Mouse (Mus musculus) A20 (cell line): ENCODE measurements around the gene Prss22.
"Not testable (repeated sequence)": the region's sequence is repeated elsewhere in the genome, so short reads cannot be mapped to it uniquely, and the experiment has no call there.

ENCODE experiments used
- DNase-seq: peaks from one replicate; pipeline ENCODE4 v3.0.0-alpha.2; 2011; ENCODE audit warnings: low read depth, low spot score

The Prss22 gene

DNA sequence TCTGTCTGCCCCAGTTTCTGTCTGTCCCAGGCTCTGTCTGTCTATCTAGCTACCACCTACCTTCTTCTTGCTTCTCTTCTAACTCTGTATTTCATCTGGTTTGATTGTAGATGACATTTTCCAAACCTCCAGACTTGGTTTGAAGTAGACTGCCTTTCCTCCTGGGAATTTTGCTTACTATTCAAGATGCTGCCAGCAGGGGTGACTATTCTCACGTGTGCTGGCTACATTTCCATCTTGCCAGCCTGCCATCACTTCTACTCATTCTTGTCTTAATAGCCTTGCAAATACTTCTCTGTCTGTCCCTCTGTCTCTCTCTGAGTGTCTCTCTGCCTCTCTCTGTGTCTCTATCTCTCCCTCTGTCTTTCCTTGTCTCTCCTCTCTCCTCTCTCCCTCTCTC, 2.5 kb downstream of the Prss22 start:
- DNase-seq, result no peak

DNA sequence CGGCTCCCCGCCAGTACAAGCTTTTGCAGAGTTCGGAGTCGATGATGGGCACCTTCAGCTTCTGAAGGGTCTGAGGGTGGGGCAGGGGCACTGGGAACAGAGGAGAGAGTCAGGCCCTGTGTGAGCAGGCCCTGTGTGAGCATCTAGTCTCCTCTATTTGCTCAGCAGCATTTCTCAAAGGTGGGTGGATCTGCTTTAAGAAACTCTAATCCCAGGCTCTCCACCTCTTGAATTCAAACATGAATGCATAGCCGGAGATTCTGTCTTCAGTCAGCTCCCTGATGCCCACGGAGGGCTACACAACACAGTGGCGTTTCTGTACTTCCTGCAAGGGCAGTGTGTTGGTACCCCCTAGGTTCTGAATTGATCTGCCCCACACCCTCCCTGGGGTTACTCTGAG, 3.2 kb downstream of the Prss22 start:
- DNase-seq, result no peak

DNA sequence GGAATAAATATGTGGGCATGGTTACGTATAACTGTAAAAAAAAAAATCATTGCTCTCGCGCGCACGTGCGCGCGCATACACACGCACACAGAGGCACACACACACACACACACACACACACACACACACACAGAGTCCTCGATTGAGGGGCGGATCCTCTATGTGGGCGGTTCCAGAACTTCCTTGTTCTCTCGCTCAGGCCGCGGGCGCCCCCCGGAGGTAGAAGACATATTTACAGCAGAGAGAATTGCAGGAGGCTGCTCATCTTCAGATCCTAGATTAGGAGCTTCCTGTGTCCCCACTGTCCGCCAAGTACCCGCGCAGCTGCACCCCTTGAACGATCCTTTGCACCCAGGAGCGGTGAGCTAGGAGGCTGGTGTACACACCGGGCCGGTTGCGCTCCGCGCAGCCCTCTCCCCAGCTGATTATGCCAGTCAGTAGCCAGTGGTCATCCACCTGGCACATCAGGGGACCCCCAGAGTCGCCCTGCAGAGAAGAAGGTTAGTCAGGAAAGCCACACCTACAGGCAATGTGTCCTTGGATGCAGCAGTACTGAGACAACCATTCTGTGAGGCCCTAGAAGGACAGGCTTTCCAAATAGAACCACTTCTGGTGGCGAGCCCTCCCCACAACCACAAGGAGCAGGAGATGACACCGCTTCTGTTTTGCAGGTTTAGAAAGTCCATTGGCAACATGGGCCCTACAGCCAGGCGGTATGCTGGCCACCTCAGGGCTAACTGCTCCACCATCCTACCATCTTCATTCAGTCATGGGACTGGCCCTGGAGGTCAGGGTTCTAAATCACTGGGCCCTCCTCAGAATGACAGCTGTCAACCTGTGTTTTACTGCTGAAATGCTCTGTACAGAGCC, 4.1 kb downstream of the Prss22 start:
- peak; percentile 89 for DNase-seq

DNA sequence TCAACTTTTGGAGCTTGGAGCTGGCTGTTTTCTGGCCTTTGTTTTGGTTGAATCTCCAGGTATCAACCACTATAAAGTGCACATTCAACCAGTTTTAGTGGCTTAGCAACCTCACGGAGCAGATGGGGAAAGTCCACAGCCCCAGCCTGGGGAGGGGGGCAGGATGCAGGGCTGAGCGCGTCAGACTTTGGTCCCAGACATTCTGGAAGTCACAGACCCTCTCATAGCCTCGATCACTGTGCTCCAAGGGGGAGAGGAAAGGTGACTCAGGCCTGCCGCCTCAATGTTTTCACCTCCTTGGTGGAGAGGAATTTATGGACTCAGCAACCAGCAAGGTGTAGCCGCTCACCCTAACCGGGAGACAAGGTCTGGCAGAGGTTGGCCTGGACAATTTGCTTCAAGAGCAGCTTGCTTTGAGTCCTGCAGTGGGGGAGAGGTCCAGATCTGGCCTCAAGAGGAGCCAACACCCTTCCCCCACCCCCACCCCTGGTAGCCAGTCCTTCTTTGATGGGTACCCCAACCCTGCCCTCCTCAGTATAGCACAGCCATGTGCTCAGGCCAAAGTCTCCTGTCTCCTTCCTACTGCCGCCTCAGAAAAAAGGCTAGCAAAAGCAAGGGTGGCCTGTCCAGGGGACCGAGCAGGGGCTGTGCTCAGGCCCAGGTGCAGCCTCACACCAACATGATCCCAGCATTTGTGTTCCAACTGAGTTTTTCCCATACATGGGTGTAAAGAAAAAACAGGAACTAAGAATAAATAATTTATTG, 4.9 kb downstream of the Prss22 start:
- DNase-seq, result no peak

DNA sequence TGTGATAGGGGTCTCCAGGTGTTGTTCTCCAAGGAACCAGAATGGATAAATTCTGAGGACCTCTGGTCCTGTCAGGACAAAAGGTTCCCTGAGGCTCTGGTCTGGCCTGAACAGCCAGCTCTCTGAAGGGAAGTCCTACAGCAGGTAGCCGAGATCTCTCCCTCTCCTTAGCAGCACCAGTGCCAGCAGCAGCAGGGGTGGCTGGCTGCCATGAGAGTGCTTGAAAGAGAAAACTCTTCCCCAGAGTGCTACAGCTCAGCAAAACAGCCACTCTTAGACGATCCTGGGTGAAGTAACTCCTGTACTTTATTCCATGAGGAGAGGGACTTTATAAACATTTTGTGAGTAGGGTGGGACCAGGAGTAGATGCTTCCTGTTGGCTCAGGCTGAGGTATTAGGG, 8.1 kb downstream of the Prss22 start:
- DNase-seq, result no peak

DNA sequence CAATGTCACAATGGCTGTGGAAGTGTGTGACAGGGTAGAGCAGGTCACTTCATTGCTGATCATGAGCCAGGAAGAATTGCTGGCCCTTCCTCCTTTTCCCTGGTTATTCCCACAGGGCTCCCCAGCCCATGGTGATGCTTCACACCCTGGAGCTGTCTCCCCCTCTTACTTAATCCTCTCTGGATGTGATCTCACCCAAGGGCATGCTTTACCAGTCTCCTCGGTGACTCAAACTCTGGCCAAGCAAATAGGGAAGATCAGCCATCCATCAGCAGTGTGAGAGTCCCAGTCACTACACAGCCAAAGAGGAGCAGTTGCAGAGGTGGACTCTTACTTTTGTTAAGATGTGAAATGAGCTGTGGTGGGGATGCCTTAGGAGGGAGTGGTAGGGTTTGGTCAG, 12.9 kb downstream of the Prss22 start:
- no peak for DNase-seq

DNA sequence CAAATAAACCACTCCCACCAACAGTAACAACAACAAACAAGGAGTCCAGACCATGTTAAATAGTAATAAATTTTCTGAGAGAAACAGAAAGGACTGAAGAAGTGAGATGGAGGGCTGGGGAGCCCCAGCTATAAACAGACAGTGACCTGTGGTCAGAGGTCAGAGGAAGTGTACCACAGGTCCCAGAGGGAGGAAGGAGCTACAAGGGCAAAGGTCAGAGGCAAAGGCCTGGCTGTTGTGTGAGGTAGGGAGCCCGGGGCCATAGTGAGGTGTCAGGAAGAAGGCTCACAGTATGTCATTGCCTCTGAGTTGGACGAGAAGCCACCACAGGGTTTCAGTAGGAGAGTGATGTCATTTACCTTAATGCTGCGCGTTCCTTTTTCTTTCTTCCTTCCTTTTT, 15.0 kb downstream of the Prss22 start:
- peak; percentile 13 for DNase-seq

DNA sequence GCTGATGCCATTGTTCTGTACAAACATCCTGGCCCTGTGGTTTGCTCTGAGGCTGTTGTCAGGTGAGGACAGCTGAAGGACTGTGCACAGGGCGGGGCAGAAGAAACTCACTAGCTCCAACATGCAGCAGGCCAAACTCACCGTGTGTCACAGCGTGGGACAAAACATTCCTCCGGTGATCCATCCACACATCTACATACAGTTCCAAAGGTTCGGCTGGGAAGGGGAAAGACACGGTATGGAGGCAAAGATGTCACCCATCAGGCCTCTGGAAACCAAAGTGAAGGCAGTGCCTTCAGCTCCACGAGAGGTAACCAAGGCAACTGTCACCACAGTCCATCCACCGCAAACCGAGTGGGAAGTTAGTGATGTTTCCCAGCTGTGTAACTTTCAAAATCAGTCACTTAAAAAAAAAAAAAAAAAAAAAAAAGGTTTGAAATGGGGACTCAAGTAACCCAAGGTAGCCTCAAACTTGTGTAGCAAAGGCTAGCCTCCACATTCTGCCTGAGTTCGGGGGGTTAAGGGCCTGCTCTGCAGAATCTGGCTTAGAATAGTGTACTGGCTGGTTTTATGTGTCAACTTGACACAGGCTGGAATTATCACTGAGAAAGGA, 17.5 kb downstream of the Prss22 start, which contains the start of gene Prss30:
Prss30 (minus strand) TSS at position 270 of the 613 bp plus-strand sequence.
- DNase-seq, result no peak

DNA sequence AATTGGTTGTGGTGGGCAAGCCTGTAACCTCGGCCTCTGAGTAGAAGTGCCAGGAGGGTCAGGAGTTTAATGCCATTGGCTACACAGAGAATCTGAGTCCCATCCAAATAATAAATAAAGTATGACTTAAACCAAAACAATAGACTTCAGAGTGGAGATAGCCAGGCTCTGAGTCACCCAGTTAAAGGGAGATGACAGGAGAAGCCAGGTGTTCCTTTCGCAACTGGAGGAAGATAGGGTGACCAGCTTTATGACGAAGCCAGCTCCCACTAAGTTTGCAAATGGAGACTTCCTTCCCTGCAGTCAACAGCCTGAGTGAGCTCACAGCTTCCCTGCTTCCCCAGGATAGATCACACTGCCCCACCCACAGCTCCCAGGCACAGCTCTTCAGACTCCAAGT, 18.4 kb downstream of the Prss22 start:
- no peak for DNase-seq

DNA sequence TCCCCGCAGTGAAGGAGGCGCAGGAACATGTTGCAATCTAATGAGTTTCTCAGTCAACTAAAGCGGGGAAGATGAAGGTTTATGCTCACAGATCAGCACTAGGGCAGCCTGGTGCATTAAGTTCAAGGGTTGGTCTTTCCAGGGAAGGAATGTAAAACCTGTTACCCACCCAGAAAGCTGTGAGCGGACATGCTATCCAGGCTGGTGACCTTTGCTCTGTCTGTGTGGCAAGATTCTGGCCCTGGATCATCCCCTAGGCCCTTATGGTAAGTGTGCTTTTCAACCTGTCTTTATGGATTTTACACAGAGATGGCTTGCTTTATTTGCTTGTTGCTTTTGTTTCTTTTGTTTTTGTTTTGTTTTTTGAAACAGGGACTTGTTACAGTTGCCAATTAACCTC, 21.2 kb downstream of the Prss22 start:
- DNase-seq, result no peak

DNA sequence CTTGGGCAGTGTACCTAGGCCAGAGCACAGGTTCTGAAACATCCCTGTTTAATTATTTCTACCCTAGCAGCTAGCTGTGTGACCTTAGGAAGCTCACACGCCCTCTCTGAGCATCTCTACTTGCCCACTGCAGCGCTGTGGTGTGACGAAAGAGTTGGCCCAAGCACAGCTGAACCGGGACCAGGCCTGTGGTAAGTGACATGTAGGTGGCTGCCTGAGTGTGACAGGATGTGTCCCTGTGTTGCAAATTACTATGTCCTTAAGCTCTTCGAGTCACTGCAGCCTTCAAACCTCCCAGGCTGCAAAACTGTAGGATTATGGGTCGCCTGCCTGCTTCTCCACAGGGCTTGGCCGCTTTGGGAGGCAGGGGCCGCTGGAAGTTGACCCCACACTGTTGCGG, 26.6 kb downstream of the Prss22 start:
- DNase-seq, result no peak

DNA sequence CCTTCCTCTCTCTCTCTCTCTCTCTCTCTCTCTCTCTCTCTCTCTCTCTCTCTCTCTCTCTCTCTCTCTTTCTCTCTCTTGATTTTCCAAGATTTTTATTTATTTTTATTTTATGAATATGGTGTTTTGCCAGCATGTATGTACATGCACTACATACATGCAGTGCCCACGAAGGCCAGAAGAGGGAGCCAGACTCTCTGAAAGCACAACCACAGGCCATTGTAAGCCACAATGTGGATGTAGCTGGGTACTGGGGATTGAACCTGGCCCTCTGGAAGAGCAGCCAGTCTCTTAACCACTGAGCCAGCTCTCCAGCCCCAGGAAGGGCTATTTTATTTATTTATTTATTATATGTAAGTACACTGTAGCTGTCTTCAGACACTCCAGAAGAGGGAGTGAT, 28.7 kb downstream of the Prss22 start:
- DNase-seq, result peak; percentile 74

DNA sequence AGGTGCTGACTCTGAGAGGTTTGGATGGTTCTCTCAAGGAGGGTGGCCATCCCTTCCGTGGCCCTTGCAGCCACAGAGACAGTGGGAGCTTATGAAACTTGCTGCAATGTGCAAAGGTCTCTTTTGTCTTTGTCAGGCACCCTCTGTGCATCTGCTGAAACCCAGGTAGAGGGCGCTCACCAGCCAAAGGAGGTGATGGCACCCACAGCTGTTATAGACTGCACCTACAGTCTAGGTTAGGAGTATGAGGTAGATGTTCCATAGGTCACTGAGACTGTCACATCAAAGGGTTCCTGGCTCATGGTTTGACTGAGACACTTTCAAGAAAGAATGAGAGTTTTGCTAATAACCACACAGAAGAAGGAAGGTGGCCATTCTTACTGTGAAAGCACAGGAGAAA, 29.1 kb downstream of the Prss22 start:
- peak; percentile 70 for DNase-seq

DNA sequence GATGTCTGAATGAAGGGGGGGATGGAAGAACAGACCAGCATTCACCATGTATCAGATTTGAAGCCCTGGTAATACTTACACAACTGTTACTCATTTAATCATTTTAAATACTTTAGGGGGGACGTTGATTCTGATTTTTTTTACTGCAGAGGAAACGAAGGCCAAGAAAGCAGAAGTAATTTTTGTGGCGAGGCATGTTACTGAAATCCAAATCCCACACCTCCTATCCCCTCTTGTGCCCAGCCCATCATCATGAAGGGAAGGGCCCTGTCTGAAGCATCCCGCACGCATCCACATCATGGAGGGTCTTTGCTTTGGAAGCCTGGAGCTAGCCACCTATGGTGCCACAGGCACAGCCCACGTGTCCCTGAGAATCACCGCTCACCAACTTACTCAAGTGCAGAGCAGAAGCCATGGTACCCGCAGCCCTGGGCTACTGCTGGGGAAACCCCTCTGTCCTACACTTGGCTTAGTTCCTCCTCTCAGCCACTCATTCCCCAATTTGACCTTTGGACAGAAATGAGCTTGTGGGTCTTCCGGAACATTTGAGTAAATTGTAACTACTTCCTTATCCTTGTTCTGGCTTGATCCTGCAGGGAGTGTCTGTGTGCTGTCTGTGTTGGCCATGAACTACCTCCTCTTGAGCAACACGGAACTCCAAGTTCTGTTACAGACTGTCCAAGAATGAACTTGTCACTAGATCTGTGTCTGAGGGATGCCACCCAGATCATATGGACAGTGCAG, 31.1 kb downstream of the Prss22 start:
- peak; percentile 58 for DNase-seq

DNA sequence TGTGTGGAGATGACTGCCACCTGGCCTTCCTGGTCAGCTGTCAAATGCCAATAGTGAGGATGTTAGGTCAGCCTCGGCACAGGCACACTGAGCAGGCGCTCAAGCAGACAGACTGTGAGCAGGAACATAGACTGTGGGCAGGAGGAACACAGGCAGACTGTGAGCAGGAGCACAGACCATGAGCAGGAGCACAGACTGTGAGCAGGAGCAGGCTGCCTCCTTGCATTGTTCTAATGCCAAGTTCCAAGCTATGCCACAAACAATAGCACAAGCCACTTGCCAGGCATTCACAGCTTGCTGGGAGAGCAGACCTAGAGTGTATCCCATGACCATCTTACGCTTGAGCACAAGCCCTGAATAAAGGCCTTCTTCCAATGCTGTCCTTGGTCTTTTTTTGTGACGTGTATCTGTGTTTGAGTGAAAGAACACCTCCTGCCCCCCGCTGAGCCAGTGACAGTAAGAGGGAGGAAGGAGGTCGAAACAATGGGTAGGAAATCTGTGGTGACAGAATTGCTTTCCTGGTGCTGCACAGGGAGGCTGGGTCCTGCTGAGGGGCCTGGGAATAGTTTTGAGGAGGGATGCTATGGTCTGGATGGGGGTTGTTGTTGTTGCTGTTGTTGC, 32.0 kb downstream of the Prss22 start:
- no peak for DNase-seq

DNA sequence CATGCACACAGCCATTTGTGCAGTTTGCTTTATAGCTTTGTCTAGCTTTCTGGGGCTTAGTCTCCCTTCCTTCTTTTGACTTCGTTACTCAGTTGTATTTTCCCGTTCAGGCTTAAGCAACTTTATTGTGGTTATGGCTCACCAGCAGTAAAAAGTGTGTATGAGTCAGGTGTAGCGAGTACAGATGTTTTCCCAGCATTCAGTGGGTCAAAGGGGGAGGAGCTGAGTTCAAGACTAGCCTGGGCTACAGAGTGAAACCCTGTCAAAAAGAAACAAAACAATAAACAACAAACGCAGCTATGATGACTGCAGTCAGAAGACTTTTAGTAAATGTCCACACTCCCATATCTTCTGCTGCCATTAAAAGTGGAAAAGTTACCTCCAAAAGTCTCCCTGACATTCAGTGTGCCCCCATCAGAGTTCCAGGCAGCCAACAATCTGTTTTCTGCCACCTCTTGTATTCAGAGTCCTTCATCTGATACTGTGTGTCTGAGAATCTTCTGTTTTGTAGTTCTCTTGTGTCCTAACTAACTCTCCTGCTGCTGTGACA, 36.3 kb downstream of the Prss22 start:
- DNase-seq, result no peak

DNA sequence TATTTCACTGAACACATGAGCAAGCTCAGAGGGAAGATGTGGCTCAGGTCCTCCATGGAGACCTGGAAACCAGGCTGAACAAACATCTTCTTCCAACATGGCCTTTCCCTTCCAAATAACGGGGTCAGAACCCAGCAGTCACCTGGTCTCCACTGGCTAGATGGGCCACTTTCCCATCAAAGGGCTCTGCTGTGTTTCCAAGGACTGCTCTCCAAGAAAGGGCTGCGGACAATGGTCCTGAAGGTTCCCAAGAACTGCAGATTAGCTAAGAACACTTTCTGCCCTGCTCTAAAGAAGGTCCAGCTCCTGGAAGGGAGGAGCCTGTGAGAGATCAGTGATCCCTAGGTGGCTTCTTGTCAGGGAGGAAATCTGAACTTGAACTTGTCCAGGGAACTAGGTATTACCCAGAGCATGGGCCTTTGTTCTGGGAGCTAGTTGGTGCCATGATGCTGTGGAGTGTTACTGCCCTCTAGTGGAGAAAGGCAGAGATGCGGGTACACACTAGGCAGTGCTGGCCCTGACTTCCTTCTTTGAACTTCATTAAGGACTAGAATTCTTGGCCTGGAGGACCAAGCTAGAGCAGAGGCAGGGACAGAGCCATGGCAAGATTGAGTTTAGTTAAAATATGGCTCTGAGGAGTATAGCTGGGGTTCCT, 37.7 kb downstream of the Prss22 start:
- DNase-seq, result peak; percentile 75

DNA sequence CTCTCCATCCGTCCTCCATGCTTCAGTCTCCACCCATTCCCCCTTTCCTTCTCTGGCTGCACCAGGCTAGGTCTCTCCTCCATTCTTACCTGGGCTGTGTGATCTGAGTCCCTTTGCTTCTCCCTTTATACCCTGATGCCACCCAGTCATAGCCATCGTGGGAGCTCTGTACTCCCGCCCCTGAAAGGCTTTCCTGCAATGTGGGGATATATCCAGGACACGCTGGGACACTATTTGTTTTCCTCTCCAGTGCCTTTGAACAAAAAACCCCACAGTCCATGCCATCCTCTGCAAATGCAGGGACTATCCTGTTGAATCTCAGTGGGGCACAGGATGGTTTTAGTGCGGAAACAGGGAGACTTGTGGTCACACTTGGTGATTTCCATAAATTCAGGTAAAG, 42.7 kb downstream of the Prss22 start, which contains the start of gene Sbpl:
Sbpl (minus strand) TSS at position 101 of the 400 bp plus-strand sequence.
- no peak for DNase-seq

DNA sequence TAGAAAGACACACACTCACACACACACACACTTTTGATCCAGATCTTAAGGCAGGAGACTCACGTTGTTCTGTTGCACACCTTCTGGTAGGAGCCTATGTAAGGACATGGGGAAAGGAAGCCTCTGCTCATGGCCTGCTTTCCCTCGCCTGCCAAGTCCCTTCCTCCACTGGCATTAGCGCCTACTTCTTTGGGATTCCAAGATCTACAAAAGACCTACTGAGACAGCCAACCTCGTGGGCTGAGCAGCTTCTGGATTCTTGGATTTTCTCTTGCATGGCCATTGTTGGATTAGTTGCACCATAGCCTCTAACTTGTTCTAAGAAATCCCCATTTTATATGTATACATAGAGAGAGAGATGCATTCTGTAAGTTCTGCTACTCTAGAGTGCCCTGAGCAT, 47.1 kb downstream of the Prss22 start:
- DNase-seq, result not testable (repeated sequence)

DNA sequence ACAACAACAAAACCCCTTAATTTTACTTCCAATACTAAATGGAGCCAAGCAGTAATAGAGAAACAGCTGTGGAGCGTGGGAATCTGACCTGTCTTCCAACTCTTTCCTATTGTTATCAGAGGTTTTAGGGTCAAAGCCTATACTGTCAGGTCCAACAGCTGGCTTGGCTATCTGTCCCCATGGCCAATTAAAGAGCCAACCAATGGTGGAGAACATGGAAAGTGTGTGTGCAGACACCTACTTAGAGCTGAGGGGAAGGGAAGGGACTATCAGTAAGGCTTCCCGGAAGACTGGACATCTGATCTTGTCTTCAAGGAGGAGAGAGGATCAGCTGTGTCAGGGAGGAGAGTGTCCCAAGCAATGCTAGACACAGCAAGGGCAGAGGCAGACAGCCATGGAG, 48.8 kb downstream of the Prss22 start:
- no peak for DNase-seq
